Mouse (Mus musculus): ENCODE results near the gene Itpkb. TPM values are rescaled to one million over a fixed set of nuclear protein-coding genes. Genes with fewer than 3 reads are reported as not detected.

Itpkb gene
- polyA plus RNA-seq, 1 experiment from 2014 or later = 2.2 TPM

DNA sequence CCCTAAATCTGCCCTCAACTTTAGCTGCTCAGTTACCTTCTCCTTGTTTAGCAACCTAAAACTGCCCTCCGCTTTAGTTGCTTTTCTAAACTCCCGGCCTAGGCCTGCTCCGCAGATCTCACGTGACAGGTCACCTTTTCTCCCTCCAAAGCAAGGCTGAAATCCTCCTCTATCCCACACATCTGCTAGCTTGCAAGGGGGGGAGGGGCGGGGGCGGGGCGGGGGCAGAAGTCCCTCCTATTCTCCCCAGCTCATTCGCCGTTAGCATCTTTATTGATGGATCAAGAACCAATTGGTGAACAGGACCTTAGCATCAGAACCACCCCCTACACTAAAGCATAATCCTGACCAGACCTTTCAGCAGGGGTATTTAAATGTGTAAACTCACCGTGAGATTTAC, 10.4 kb upstream of the Itpkb start:
- H3K27ac ChIP-seq (replicated peaks) = no peak overlapping the region
- 12% methylated on average over 10 of the region's 10 CpGs for WGBS

GRCm38 (mm10) chr1:180322896-180323295, 7.4 kb upstream of the Itpkb start:
- 98% methylated on average over 3 of the region's 3 CpGs for WGBS
- no peaks in the 10 kb centered on the region for H3K36me3 ChIP-seq

More for the DNA sequence above, 10.4 kb upstream of the Itpkb start:
- Histone ChIP-seq H3K27me3 (ENCODE audit: low read depth, poor library complexity, severe bottlenecking) (peaks cover 15% of the 10 kb centered on the region; the same call in 1 of the 2 replicates), H3K36me3 (no peaks in the 10 kb centered on the region), H3K9me3 (replicated peaks) (no peaks in the 10 kb centered on the region), H3K4me1 (peaks cover 9% of the 10 kb centered on the region), H3K4me3 (no peak overlapping the region)
- peak; percentile 43 for DNase-seq (ENCODE audit: low spot score)

GRCm38 (mm10) chr1:180323491-180323890, 6.8 kb upstream of the Itpkb start:
- Histone ChIP-seq H3K27ac (replicated peaks) (no peak overlapping the region), H3K9me3 (replicated peaks) (no peaks in the 10 kb centered on the region), H3K36me3 (no peaks in the 10 kb centered on the region), H3K4me1 (peaks cover 6% of the 10 kb centered on the region), H3K4me3 (no peak overlapping the region), H3K27me3 (ENCODE audit: low read depth, poor library complexity, severe bottlenecking) (0 out of 2 replicates have a peak, but pooled peaks cover 5% of the 10 kb centered on the region)
- DNase-seq (ENCODE audit: low spot score) = no peak
- WGBS = 89% methylated on average over 5 of the region's 5 CpGs

More at GRCm38 (mm10) chr1:180322896-180323295, 7.4 kb upstream of the Itpkb start:
- no peak overlapping the region for H3K4me3 ChIP-seq
- H3K27me3 ChIP-seq (ENCODE audit: low read depth, poor library complexity, severe bottlenecking) = 0 out of 2 replicates have a peak, but pooled peaks cover 2% of the 10 kb centered on the region
- no peaks in the 10 kb centered on the region for H3K9me3 ChIP-seq (replicated peaks)
- no peak overlapping the region for H3K27ac ChIP-seq (replicated peaks)
- peaks cover 6% of the 10 kb centered on the region for H3K4me1 ChIP-seq
- no peak for DNase-seq (ENCODE audit: low spot score)

- H3K4me1 ChIP-seq = peaks cover 11% of the 10 kb centered on the region
- no peaks in the 10 kb centered on the region for H3K36me3 ChIP-seq
- H3K4me3 ChIP-seq = no peak overlapping the region
- H3K27me3 ChIP-seq (ENCODE audit: low read depth, poor library complexity, severe bottlenecking) = peaks cover 5% of the 10 kb centered on the region; the same call in 1 of the 2 replicates
- no peak overlapping the region for H3K27ac ChIP-seq (replicated peaks)
- 81% methylated on average over 4 of the region's 4 CpGs for WGBS
- DNase-seq (ENCODE audit: low spot score) = no peak
- no peaks in the 10 kb centered on the region for H3K9me3 ChIP-seq (replicated peaks)
Observed at GRCm38 (mm10) chr1:180324271-180324670, 6.0 kb upstream of the Itpkb start.

- 16% methylated on average over 12 of the region's 12 CpGs for WGBS
- H3K27ac ChIP-seq (replicated peaks) = peak overlapping the region; percentile 63
- peaks cover 46% of the 10 kb centered on the region for H3K27me3 ChIP-seq (ENCODE audit: low read depth, poor library complexity, severe bottlenecking)
- H3K9me3 ChIP-seq (replicated peaks) = no peaks in the 10 kb centered on the region
- DNase-seq (ENCODE audit: low spot score) = peak; percentile 23
- H3K4me1 ChIP-seq = peaks cover 47% of the 10 kb centered on the region
- H3K36me3 ChIP-seq = no peaks in the 10 kb centered on the region
- peak overlapping the region; percentile 73 for H3K4me3 ChIP-seq
Observed at GRCm38 (mm10) chr1:180328794-180329665, 1.3 kb upstream of the Itpkb start.

DNA sequence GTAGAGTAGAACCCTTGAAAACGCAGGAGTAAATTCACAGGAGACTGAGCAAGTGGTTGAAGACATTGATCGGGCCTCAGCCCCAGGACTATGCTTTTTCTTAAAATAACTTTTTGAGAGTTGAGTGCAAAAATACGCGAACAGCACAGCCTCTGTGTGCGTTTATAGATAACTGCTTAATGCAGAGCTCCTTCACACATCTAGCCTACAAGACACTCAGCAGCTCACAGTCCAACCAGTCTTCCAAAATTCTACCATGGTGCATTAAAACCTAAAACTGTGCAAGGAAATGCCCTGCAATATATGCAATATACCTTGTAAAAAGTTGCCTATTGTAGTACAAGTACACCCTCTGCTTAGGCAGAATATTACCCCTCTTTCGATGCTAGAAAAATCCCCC, 579 bp upstream of the Itpkb start:
- peaks cover 53% of the 10 kb centered on the region for H3K27me3 ChIP-seq (ENCODE audit: low read depth, poor library complexity, severe bottlenecking)
- peaks cover 48% of the 10 kb centered on the region for H3K4me1 ChIP-seq
- peak overlapping the region; percentile 73 for H3K4me3 ChIP-seq
- H3K27ac ChIP-seq (replicated peaks) = peak overlapping the region; percentile 63
- no peak for DNase-seq (ENCODE audit: low spot score)
- H3K9me3 ChIP-seq (replicated peaks) = no peaks in the 10 kb centered on the region
- no peaks in the 10 kb centered on the region for H3K36me3 ChIP-seq
- WGBS = 15% methylated on average over 6 of the region's 6 CpGs

GRCm38 (mm10) chr1:180330707-180331545, 641 bp downstream of the Itpkb start:
- peaks cover 53% of the 10 kb centered on the region for H3K4me1 ChIP-seq
- H3K9me3 ChIP-seq (replicated peaks) = no peaks in the 10 kb centered on the region
- H3K36me3 ChIP-seq = no peaks in the 10 kb centered on the region
- peak overlapping the region; percentile 73 for H3K4me3 ChIP-seq
- DNase-seq (ENCODE audit: low spot score) = peak; percentile 76
- WGBS = under 1% methylated on average over 58 of the region's 58 CpGs
- peaks cover 65% of the 10 kb centered on the region for H3K27me3 ChIP-seq (ENCODE audit: low read depth, poor library complexity, severe bottlenecking)
- H3K27ac ChIP-seq (replicated peaks) = peak overlapping the region; percentile 86

- peak; percentile 67 for DNase-seq (ENCODE audit: low spot score)
- WGBS = under 1% methylated on average over 21 of the region's 21 CpGs
- Histone ChIP-seq H3K4me1 (peaks cover 53% of the 10 kb centered on the region), H3K9me3 (replicated peaks) (no peaks in the 10 kb centered on the region), H3K36me3 (no peaks in the 10 kb centered on the region), H3K27me3 (ENCODE audit: low read depth, poor library complexity, severe bottlenecking) (peaks cover 70% of the 10 kb centered on the region), H3K4me3 (peak overlapping the region; percentile 73), H3K27ac (replicated peaks) (peak overlapping the region; percentile 86)
Observed at GRCm38 (mm10) chr1:180331546-180332075, 1.3 kb downstream of the Itpkb start.

GRCm38 (mm10) chr1:180332076-180332927, 2.0 kb downstream of the Itpkb start:
- Histone ChIP-seq H3K9me3 (replicated peaks) (no peaks in the 10 kb centered on the region), H3K27me3 (ENCODE audit: low read depth, poor library complexity, severe bottlenecking) (peaks cover 72% of the 10 kb centered on the region), H3K4me3 (peak overlapping the region; percentile 73), H3K27ac (replicated peaks) (peak overlapping the region; percentile 86), H3K4me1 (peaks cover 53% of the 10 kb centered on the region), H3K36me3 (no peaks in the 10 kb centered on the region)
- WGBS = under 1% methylated on average over 72 of the region's 72 CpGs
- DNase-seq (ENCODE audit: low spot score) = peak; percentile 69

GRCm38 (mm10) chr1:180332928-180333440, 2.7 kb downstream of the Itpkb start:
- 19% methylated on average over 14 of the region's 14 CpGs for WGBS
- H3K4me3 ChIP-seq = peak overlapping the region; percentile 73
- no peaks in the 10 kb centered on the region for H3K36me3 ChIP-seq
- no peak for DNase-seq (ENCODE audit: low spot score)
- no peaks in the 10 kb centered on the region for H3K9me3 ChIP-seq (replicated peaks)
- H3K27ac ChIP-seq (replicated peaks) = no peak overlapping the region; the same call in 1 of the 2 replicates
- peaks cover 69% of the 10 kb centered on the region for H3K27me3 ChIP-seq (ENCODE audit: low read depth, poor library complexity, severe bottlenecking)
- peaks cover 53% of the 10 kb centered on the region for H3K4me1 ChIP-seq

- no peak for DNase-seq (ENCODE audit: low spot score)
- peaks cover 67% of the 10 kb centered on the region for H3K27me3 ChIP-seq (ENCODE audit: low read depth, poor library complexity, severe bottlenecking)
- H3K36me3 ChIP-seq = no peaks in the 10 kb centered on the region
- H3K4me3 ChIP-seq = peak overlapping the region; percentile 4; the same call in 1 of the 2 replicates
- H3K4me1 ChIP-seq = peaks cover 53% of the 10 kb centered on the region
- 20% methylated on average over 6 of the region's 6 CpGs for WGBS
- H3K9me3 ChIP-seq (replicated peaks) = no peaks in the 10 kb centered on the region
- H3K27ac ChIP-seq (replicated peaks) = no peak overlapping the region
Observed at GRCm38 (mm10) chr1:180333588-180333987, 3.3 kb downstream of the Itpkb start.

Data from midbrain, embryonic 10.5 days (tissue).